Mouse (Mus musculus): ENCODE measurements around the gene Bcas3. TPM values are rescaled to one million over a fixed set of nuclear protein-coding genes. Genes with fewer than 3 reads are reported as not detected.

Bcas3 gene
- polyA plus RNA-seq, 1 experiment, result 25.3 TPM

DNA sequence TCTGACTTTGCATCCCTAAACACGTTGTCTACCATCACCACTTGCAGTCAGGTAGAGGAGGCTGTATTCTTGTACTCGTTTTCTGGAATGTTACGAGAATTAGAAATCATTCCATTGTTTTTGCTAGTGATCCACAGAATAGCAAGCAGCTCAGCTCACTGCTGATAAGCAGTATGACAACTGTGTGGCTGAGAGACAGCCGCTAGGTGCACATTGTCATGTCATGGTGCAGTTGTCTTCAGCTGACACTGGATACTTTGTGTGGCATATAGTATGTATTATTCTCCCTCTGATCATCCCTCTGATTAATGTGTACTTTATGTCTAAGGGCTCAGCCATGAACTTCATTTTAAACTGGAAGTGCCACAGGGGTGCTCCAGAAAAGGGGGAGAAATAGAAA, 190.3 kb downstream of the Bcas3 start:
- no peak overlapping the region for H3K4me3 ChIP-seq (ENCODE audit: extremely low read depth, insufficient read depth, insufficient read length)
- no peaks in the 10 kb centered on the region for H3K4me1 ChIP-seq (ENCODE audit: control insufficient read depth, insufficient read depth, insufficient read length)
- H3K27ac ChIP-seq (ENCODE audit: insufficient read depth, low read length), result no peak overlapping the region
- WGBS, result 96% methylated on average over 4 of the region's 4 CpGs
- DNase-seq (ENCODE audit: low read depth in 1 of 2, low spot score in 2 of 2), result no peak
- H3K27me3 ChIP-seq (ENCODE audit: control insufficient read depth, insufficient read depth, low read length), result no peaks in the 10 kb centered on the region
- H3K36me3 ChIP-seq (ENCODE audit: control insufficient read depth, insufficient read depth, low read length), result no peaks in the 10 kb centered on the region
- TF ChIP-seq CTCF (IDR thresholded peaks at IDR 0.05; ENCODE audit: extremely low read depth, insufficient read depth, insufficient read length, insufficient replicate concordance) (no peak), POLR2A (IDR thresholded peaks at IDR 0.05; ENCODE audit: low read depth, low read length) (no peak)

DNA sequence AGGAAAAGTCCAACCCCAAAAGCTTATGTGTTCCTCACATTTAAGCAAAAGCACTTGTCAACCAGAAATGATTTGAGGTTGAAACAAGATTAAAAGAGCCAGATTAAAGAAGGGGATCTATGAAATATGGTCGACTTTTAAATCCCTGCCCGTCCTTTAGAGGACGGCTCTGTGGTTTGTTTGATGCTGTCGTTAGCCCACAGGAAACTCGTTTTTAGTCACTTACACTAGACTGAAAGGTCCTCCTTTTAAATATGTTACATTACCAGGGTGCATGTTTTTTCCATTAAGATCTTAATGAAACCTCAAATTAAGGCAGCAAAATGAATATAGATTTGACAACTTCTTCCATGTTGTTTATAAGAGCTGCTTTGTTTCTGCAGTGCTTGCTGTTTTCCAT, 192.6 kb downstream of the Bcas3 start:
- H3K36me3 ChIP-seq (ENCODE audit: control insufficient read depth, insufficient read depth, low read length), result no peaks in the 10 kb centered on the region
- H3K27ac ChIP-seq (ENCODE audit: insufficient read depth, low read length), result no peak overlapping the region
- no peak for DNase-seq (ENCODE audit: low read depth in 1 of 2, low spot score in 2 of 2)
- no peaks in the 10 kb centered on the region for H3K4me1 ChIP-seq (ENCODE audit: control insufficient read depth, insufficient read depth, insufficient read length)
- no peaks in the 10 kb centered on the region for H3K27me3 ChIP-seq (ENCODE audit: control insufficient read depth, insufficient read depth, low read length)
- no peak overlapping the region for H3K4me3 ChIP-seq (ENCODE audit: extremely low read depth, insufficient read depth, insufficient read length)
- no peak for TF ChIP-seq POLR2A (IDR thresholded peaks at IDR 0.05; ENCODE audit: low read depth, low read length)
- no peak for TF ChIP-seq CTCF (IDR thresholded peaks at IDR 0.05; ENCODE audit: extremely low read depth, insufficient read depth, insufficient read length, insufficient replicate concordance)
- WGBS, result 20% methylated on average over 5 of the region's 5 CpGs

DNA sequence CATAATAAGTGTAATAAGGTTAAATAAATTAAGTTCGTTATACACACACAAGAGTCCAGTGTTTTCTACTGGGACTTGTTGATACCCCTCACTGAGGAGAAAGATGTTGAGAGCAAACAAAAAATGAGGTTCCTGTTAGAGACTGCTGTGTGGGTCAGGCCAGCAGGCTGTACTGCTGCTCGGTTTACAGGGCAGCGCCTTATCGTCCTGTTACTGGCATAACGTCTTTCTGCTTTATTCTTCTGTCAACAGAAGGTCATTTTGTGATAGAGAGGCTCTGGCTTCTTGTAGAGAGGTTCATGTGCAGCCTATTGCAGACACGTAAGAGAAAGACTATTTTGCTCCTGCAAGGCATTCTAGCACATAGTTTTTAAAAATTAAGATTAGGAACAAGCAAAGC, 195.0 kb downstream of the Bcas3 start:
- Histone ChIP-seq H3K27me3 (ENCODE audit: control insufficient read depth, insufficient read depth, low read length) (no peaks in the 10 kb centered on the region), H3K27ac (ENCODE audit: insufficient read depth, low read length) (no peak overlapping the region), H3K36me3 (ENCODE audit: control insufficient read depth, insufficient read depth, low read length) (no peaks in the 10 kb centered on the region), H3K4me3 (ENCODE audit: extremely low read depth, insufficient read depth, insufficient read length) (no peak overlapping the region), H3K4me1 (ENCODE audit: control insufficient read depth, insufficient read depth, insufficient read length) (no peaks in the 10 kb centered on the region)
- DNase-seq (ENCODE audit: low read depth in 1 of 2, low spot score in 2 of 2), result no peak
- no peak for TF ChIP-seq POLR2A (IDR thresholded peaks at IDR 0.05; ENCODE audit: low read depth, low read length)
- TF ChIP-seq CTCF (IDR thresholded peaks at IDR 0.05; ENCODE audit: extremely low read depth, insufficient read depth, insufficient read length, insufficient replicate concordance), result no peak
- WGBS, result 86% methylated on average over 6 of the region's 6 CpGs

DNA sequence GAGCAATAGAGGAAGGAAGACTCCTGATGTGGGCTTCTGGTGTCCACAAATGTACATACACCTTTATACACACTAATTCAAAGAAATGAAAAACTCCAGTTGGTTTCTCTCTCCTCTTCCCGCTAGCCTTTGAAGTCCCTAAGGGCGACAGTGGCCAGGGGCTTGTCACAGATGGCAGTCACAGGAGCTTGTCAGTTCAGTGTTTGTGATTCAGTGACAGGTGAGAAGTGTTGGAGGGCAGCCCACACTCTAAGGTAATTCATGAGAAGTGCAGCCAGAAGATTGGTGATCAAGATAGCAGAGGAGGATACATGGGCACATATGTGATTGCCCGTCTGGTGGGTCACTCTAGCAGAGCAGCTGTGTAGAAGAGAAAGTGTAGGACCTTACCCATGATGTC, 196.7 kb downstream of the Bcas3 start:
- no peaks in the 10 kb centered on the region for H3K4me1 ChIP-seq (ENCODE audit: control insufficient read depth, insufficient read depth, insufficient read length)
- no peaks in the 10 kb centered on the region for H3K36me3 ChIP-seq (ENCODE audit: control insufficient read depth, insufficient read depth, low read length)
- TF ChIP-seq CTCF (IDR thresholded peaks at IDR 0.05; ENCODE audit: extremely low read depth, insufficient read depth, insufficient read length, insufficient replicate concordance) (no peak), POLR2A (IDR thresholded peaks at IDR 0.05; ENCODE audit: low read depth, low read length) (no peak)
- DNase-seq (ENCODE audit: low read depth in 1 of 2, low spot score in 2 of 2), result no peak
- 81% methylated on average over 3 of the region's 3 CpGs for WGBS
- no peak overlapping the region for H3K27ac ChIP-seq (ENCODE audit: insufficient read depth, low read length)
- no peak overlapping the region for H3K4me3 ChIP-seq (ENCODE audit: extremely low read depth, insufficient read depth, insufficient read length)
- no peaks in the 10 kb centered on the region for H3K27me3 ChIP-seq (ENCODE audit: control insufficient read depth, insufficient read depth, low read length)

DNA sequence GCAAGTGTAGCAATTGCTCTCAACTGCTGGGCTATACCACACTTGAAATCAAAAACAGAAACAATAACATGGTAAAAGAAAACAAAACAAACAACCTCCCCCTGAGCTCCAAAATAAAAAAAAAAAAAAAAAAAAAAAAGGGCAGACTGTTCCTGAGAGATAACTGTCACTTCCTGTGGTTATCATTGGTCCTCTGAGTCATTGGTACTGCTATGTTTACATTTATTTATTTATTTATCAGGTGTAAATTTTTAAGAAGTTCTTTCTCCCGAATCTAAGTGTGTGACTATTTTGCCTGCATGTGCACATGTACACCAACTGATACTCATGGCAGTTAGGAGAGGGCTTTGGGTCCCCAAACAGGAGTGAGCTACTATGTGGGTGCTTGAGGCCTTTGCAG, 202.1 kb downstream of the Bcas3 start:
- no peak for DNase-seq (ENCODE audit: low read depth in 1 of 2, low spot score in 2 of 2)
- 6% methylated on average over 1 of the region's 1 CpGs for WGBS
- TF ChIP-seq POLR2A (IDR thresholded peaks at IDR 0.05; ENCODE audit: low read depth, low read length) (no peak), CTCF (IDR thresholded peaks at IDR 0.05; ENCODE audit: extremely low read depth, insufficient read depth, insufficient read length, insufficient replicate concordance) (no peak)
- H3K27me3 ChIP-seq (ENCODE audit: control insufficient read depth, insufficient read depth, low read length), result no peaks in the 10 kb centered on the region
- H3K36me3 ChIP-seq (ENCODE audit: control insufficient read depth, insufficient read depth, low read length), result peaks cover 2% of the 10 kb centered on the region
- no peak overlapping the region for H3K27ac ChIP-seq (ENCODE audit: insufficient read depth, low read length)
- no peak overlapping the region for H3K4me3 ChIP-seq (ENCODE audit: extremely low read depth, insufficient read depth, insufficient read length)
- no peaks in the 10 kb centered on the region for H3K4me1 ChIP-seq (ENCODE audit: control insufficient read depth, insufficient read depth, insufficient read length)

DNA sequence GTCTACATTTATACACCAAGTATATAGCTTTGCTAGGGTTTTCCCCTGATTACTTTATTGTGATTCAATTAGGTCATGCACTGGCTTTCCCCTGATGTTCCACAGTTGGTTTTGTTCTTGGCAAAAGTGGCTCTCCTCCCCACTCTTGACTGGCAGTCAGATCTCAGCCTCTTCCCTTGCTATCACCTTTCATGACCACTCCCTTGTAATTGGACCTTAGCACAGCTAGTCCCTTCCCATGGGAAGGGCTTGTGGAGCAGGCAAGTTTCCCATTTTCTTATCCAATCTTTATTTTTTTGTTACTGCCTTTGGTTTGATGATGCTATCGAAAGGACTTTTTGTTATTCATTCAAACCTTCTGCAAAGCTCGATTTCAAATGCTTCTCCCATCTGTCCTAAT, 202.8 kb downstream of the Bcas3 start:
- no peak overlapping the region for H3K27ac ChIP-seq (ENCODE audit: insufficient read depth, low read length)
- TF ChIP-seq POLR2A (IDR thresholded peaks at IDR 0.05; ENCODE audit: low read depth, low read length) (no peak), CTCF (IDR thresholded peaks at IDR 0.05; ENCODE audit: extremely low read depth, insufficient read depth, insufficient read length, insufficient replicate concordance) (no peak)
- DNase-seq (ENCODE audit: low read depth in 1 of 2, low spot score in 2 of 2), result no peak
- H3K4me1 ChIP-seq (ENCODE audit: control insufficient read depth, insufficient read depth, insufficient read length), result no peaks in the 10 kb centered on the region
- peaks cover 2% of the 10 kb centered on the region for H3K36me3 ChIP-seq (ENCODE audit: control insufficient read depth, insufficient read depth, low read length)
- no peak overlapping the region for H3K4me3 ChIP-seq (ENCODE audit: extremely low read depth, insufficient read depth, insufficient read length)
- no peaks in the 10 kb centered on the region for H3K27me3 ChIP-seq (ENCODE audit: control insufficient read depth, insufficient read depth, low read length)
- 87% methylated on average over 2 of the region's 2 CpGs for WGBS

DNA sequence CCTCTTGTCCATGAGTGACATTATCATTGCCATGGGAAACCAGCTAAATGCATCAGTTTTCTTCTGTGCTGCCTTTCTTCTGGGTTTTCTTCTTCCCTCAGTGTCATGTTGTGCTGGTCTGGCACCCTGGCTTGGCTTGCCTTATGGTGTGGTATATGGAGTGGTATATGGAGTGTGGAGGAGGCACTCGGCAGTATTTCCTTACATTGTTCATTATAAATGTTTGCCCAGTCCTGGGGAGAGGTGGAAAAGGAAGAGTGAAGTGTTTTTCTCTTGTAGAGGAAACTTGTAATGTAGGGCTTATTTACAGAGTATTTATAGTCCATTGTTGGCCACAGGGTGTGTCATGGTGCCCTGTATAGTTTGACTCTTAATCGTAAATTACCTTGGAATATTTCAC, 212.1 kb downstream of the Bcas3 start:
- no peak overlapping the region for H3K4me3 ChIP-seq (ENCODE audit: extremely low read depth, insufficient read depth, insufficient read length)
- no peak for DNase-seq (ENCODE audit: low read depth in 1 of 2, low spot score in 2 of 2)
- H3K27me3 ChIP-seq (ENCODE audit: control insufficient read depth, insufficient read depth, low read length), result no peaks in the 10 kb centered on the region
- TF ChIP-seq CTCF (IDR thresholded peaks at IDR 0.05; ENCODE audit: extremely low read depth, insufficient read depth, insufficient read length, insufficient replicate concordance) (no peak), POLR2A (IDR thresholded peaks at IDR 0.05; ENCODE audit: low read depth, low read length) (no peak)
- H3K27ac ChIP-seq (ENCODE audit: insufficient read depth, low read length), result no peak overlapping the region
- H3K36me3 ChIP-seq (ENCODE audit: control insufficient read depth, insufficient read depth, low read length), result peaks cover 2% of the 10 kb centered on the region
- no peaks in the 10 kb centered on the region for H3K4me1 ChIP-seq (ENCODE audit: control insufficient read depth, insufficient read depth, insufficient read length)
- 84% methylated on average over 2 of the region's 2 CpGs for WGBS
